Mouse (Mus musculus): ENCODE data around the gene Eif1ad. TPM values are rescaled to one million over a fixed set of nuclear protein-coding genes. Genes with fewer than 3 reads are reported as not detected.
A peak's percentile ranks its signal among the peaks of the same experiment; 100 is the strongest.
"Not testable (repeated sequence)": the region's sequence is repeated elsewhere in the genome, so short reads cannot be mapped to it uniquely, and the experiment has no call there.

Eif1ad gene
- polyA plus RNA-seq, 1 experiment from 2014 or later: 64.3 TPM

- no peak overlapping the region for H3K4me3 ChIP-seq
- H3K4me1 ChIP-seq: peaks cover 25% of the 10 kb centered on the region
- H3K4me2 ChIP-seq: no peak overlapping the region
- no peak for ATAC-seq
- no peak overlapping the region for H3K27ac ChIP-seq
- H3K9me3 ChIP-seq (replicated peaks): no peaks in the 10 kb centered on the region
- peaks cover 67% of the 10 kb centered on the region for H3K36me3 ChIP-seq (ENCODE audit: poor library complexity, severe bottlenecking)
- no peaks in the 10 kb centered on the region for H3K27me3 ChIP-seq
- whole genome bisulfite sequencing: 91% methylated on average over 8 of the region's 8 CpGs
- no peak overlapping the region for H3K9ac ChIP-seq
These were observed 18.2 kb downstream of the Eif1ad start for GRCm38 (mm10) chr19:5384715-5385114.

- Histone ChIP-seq H3K36me3 (ENCODE audit: poor library complexity, severe bottlenecking) (peaks cover 34% of the 10 kb centered on the region), H3K9ac (peak overlapping the region; percentile 93), H3K9me3 (replicated peaks) (no peaks in the 10 kb centered on the region), H3K4me3 (peak overlapping the region; percentile 100), H3K27me3 (no peaks in the 10 kb centered on the region), H3K4me1 (peaks cover 40% of the 10 kb centered on the region), H3K4me2 (peak overlapping the region; percentile 98), H3K27ac (peak overlapping the region; percentile 78)
- ATAC-seq: peak; percentile 46
- under 1% methylated on average over 37 of the region's 43 CpGs for WGBS
These were observed 21.5 kb downstream of the Eif1ad start for GRCm38 (mm10) chr19:5388011-5388441.

GRCm38 (mm10) chr19:5388588-5389242, 22.2 kb downstream of the Eif1ad start, which contains the start of gene Sart1:
TSS of gene Sart1 (minus strand) at chr19:5388703.
- H3K4me1 ChIP-seq: peaks cover 42% of the 10 kb centered on the region
- H3K27me3 ChIP-seq: no peaks in the 10 kb centered on the region
- H3K27ac ChIP-seq: peak within 1 kb of the TSS; percentile 78
- peaks cover 27% of the 10 kb centered on the region for H3K36me3 ChIP-seq (ENCODE audit: poor library complexity, severe bottlenecking)
- 2% methylated on average over 43 of the region's 43 CpGs for WGBS
- H3K4me3 ChIP-seq: peak within 1 kb of the TSS; percentile 100
- H3K4me2 ChIP-seq: peak within 1 kb of the TSS; percentile 98
- no peaks in the 10 kb centered on the region for H3K9me3 ChIP-seq (replicated peaks)
- H3K9ac ChIP-seq: peak within 1 kb of the TSS; percentile 93
- peak; percentile 98 for ATAC-seq

GRCm38 (mm10) chr19:5389647-5390046, 23.1 kb downstream of the Eif1ad start:
- 62% methylated on average over 12 of the region's 12 CpGs for WGBS

GRCm38 (mm10) chr19:5390416-5390815, 23.9 kb downstream of the Eif1ad start:
- H3K9ac ChIP-seq: 0 out of 2 replicates have a peak overlapping the region, but pooled peaks have one; percentile 52
- peaks cover 10% of the 10 kb centered on the region for H3K36me3 ChIP-seq (ENCODE audit: poor library complexity, severe bottlenecking)
- ATAC-seq: no peak
- H3K4me2 ChIP-seq: peak overlapping the region; percentile 98; the same call in 1 of the 2 replicates
- no peaks in the 10 kb centered on the region for H3K27me3 ChIP-seq
- no peak overlapping the region for H3K27ac ChIP-seq
- peaks cover 42% of the 10 kb centered on the region for H3K4me1 ChIP-seq
- H3K9me3 ChIP-seq (replicated peaks): no peaks in the 10 kb centered on the region
- 87% methylated on average over 8 of the region's 8 CpGs for WGBS
- H3K4me3 ChIP-seq: 0 out of 2 replicates have a peak overlapping the region, but pooled peaks have one; percentile 100

More at GRCm38 (mm10) chr19:5389647-5390046, 23.1 kb downstream of the Eif1ad start:
- no peak overlapping the region for H3K27ac ChIP-seq
- no peaks in the 10 kb centered on the region for H3K27me3 ChIP-seq
- H3K9ac ChIP-seq: peak overlapping the region; percentile 52
- peaks cover 17% of the 10 kb centered on the region for H3K36me3 ChIP-seq (ENCODE audit: poor library complexity, severe bottlenecking)
- peak overlapping the region; percentile 98 for H3K4me2 ChIP-seq
- peaks cover 42% of the 10 kb centered on the region for H3K4me1 ChIP-seq
- no peak for ATAC-seq
- peak overlapping the region; percentile 100 for H3K4me3 ChIP-seq
- no peaks in the 10 kb centered on the region for H3K9me3 ChIP-seq (replicated peaks)

- H3K4me2 ChIP-seq: no peak overlapping the region
- H3K4me3 ChIP-seq: no peak overlapping the region
- ATAC-seq: no peak
- H3K27ac ChIP-seq: no peak overlapping the region; the same call in 1 of the 2 replicates
- H3K4me1 ChIP-seq: peaks cover 25% of the 10 kb centered on the region
- no peaks in the 10 kb centered on the region for H3K36me3 ChIP-seq (ENCODE audit: poor library complexity, severe bottlenecking)
- 47% methylated on average over 4 of the region's 4 CpGs for WGBS
- H3K9me3 ChIP-seq (replicated peaks): no peaks in the 10 kb centered on the region
- H3K9ac ChIP-seq: no peak overlapping the region
- H3K27me3 ChIP-seq: no peaks in the 10 kb centered on the region
These were observed 26.4 kb downstream of the Eif1ad start for GRCm38 (mm10) chr19:5392892-5393291.

- Histone ChIP-seq H3K9ac (no peak overlapping the region; the same call in 1 of the 2 replicates), H3K9me3 (replicated peaks) (no peaks in the 10 kb centered on the region), H3K4me3 (no peak overlapping the region), H3K4me2 (no peak overlapping the region), H3K4me1 (peaks cover 22% of the 10 kb centered on the region), H3K27me3 (no peaks in the 10 kb centered on the region), H3K36me3 (ENCODE audit: poor library complexity, severe bottlenecking) (no peaks in the 10 kb centered on the region), H3K27ac (no peak overlapping the region)
- 66% methylated on average over 10 of the region's 10 CpGs for WGBS
- ATAC-seq: no peak
These were observed 27.6 kb downstream of the Eif1ad start for GRCm38 (mm10) chr19:5394168-5394567.

- Histone ChIP-seq H3K9me3 (replicated peaks) (no peaks in the 10 kb centered on the region), H3K9ac (no peak overlapping the region), H3K36me3 (ENCODE audit: poor library complexity, severe bottlenecking) (no peaks in the 10 kb centered on the region), H3K27me3 (no peaks in the 10 kb centered on the region), H3K4me3 (no peak overlapping the region), H3K4me1 (peaks cover 10% of the 10 kb centered on the region), H3K27ac (no peak overlapping the region), H3K4me2 (no peak overlapping the region)
- 69% methylated on average over 4 of the region's 4 CpGs for WGBS
- no peak for ATAC-seq
These were observed 28.8 kb downstream of the Eif1ad start for GRCm38 (mm10) chr19:5395371-5395770.

- H3K36me3 ChIP-seq (ENCODE audit: poor library complexity, severe bottlenecking); H3K4me2 ChIP-seq; H3K4me3 ChIP-seq; H3K9me3 ChIP-seq (replicated peaks); ATAC-seq; H3K4me1 ChIP-seq; H3K9ac ChIP-seq; H3K27me3 ChIP-seq; H3K27ac ChIP-seq: not testable (repeated sequence)
- WGBS: 75% methylated on average over 4 of the region's 4 CpGs
These were observed 34.5 kb downstream of the Eif1ad start for GRCm38 (mm10) chr19:5401073-5401472.

- no peak within 1 kb of the TSS for H3K4me3 ChIP-seq
- H3K27ac ChIP-seq: no peak within 1 kb of the TSS
- H3K27me3 ChIP-seq: no peaks in the 10 kb centered on the region
- ATAC-seq: no peak
- WGBS: 77% methylated on average over 8 of the region's 8 CpGs
- no peaks in the 10 kb centered on the region for H3K9me3 ChIP-seq (replicated peaks)
- H3K4me1 ChIP-seq: peaks cover 7% of the 10 kb centered on the region
- H3K9ac ChIP-seq: peak within 1 kb of the TSS; percentile 21; the same call in 1 of the 2 replicates
- H3K36me3 ChIP-seq (ENCODE audit: poor library complexity, severe bottlenecking): no peaks in the 10 kb centered on the region
- H3K4me2 ChIP-seq: no peak within 1 kb of the TSS
These were observed 35.8 kb downstream of the Eif1ad start, which contains the start of gene Tsga10ip for GRCm38 (mm10) chr19:5402293-5402692. TSS of gene Tsga10ip (minus strand) at chr19:5402526.

- Histone ChIP-seq H3K4me2 (peak overlapping the region; percentile 63), H3K36me3 (ENCODE audit: poor library complexity, severe bottlenecking) (no peaks in the 10 kb centered on the region), H3K9ac (peak overlapping the region; percentile 56; the same call in 1 of the 2 replicates), H3K4me3 (peak overlapping the region; percentile 38), H3K9me3 (replicated peaks) (no peaks in the 10 kb centered on the region), H3K4me1 (peaks cover 15% of the 10 kb centered on the region), H3K27ac (peak overlapping the region; percentile 57), H3K27me3 (no peaks in the 10 kb centered on the region)
- ATAC-seq: no peak
- 30% methylated on average over 7 of the region's 7 CpGs for WGBS
These were observed 39.4 kb downstream of the Eif1ad start for GRCm38 (mm10) chr19:5405924-5406323.

- Histone ChIP-seq H3K9ac (peak overlapping the region; percentile 70), H3K4me2 (peak overlapping the region; percentile 79), H3K4me1 (peaks cover 15% of the 10 kb centered on the region), H3K4me3 (peak overlapping the region; percentile 51), H3K27ac (peak overlapping the region; percentile 79)
- ATAC-seq: peak; percentile 87
- H3K27me3 ChIP-seq; H3K9me3 ChIP-seq (replicated peaks); H3K36me3 ChIP-seq (ENCODE audit: poor library complexity, severe bottlenecking): not testable (repeated sequence)
- WGBS: 19% methylated on average over 25 of the region's 25 CpGs
These were observed 40.1 kb downstream of the Eif1ad start for GRCm38 (mm10) chr19:5406531-5407126.
